Mouse (Mus musculus): ENCODE data around the gene Cyp11a1.

Cyp11a1 gene

GRCm38 (mm10) chr9:57972776-57973439 lies 33.3 kb upstream of the Cyp11a1 start:
- no peak for DNase-seq (ENCODE audit: low read depth, low spot score)

- DNase-seq (ENCODE audit: low read depth, low spot score), result no peak
Observed at GRCm38 (mm10) chr9:57973440-57974066, 32.7 kb upstream of the Cyp11a1 start.

- DNase-seq (ENCODE audit: low read depth, low spot score), result no peak
Observed at GRCm38 (mm10) chr9:57974221-57974620, 32.0 kb upstream of the Cyp11a1 start.

- DNase-seq (ENCODE audit: low read depth, low spot score), result no peak
Observed at GRCm38 (mm10) chr9:57975200-57975821, 30.9 kb upstream of the Cyp11a1 start.

- no peak for DNase-seq (ENCODE audit: low read depth, low spot score)
Observed at GRCm38 (mm10) chr9:57978025-57978424, 28.2 kb upstream of the Cyp11a1 start.

- no peak for DNase-seq (ENCODE audit: low read depth, low spot score)
Observed at GRCm38 (mm10) chr9:57978858-57979257, 27.4 kb upstream of the Cyp11a1 start.

- no peak for DNase-seq (ENCODE audit: low read depth, low spot score)
Observed at GRCm38 (mm10) chr9:57980570-57980969, 25.6 kb upstream of the Cyp11a1 start.

GRCm38 (mm10) chr9:57985304-57985703 lies 20.9 kb upstream of the Cyp11a1 start:
- no peak for DNase-seq (ENCODE audit: low read depth, low spot score)

GRCm38 (mm10) chr9:57986293-57986692 lies 19.9 kb upstream of the Cyp11a1 start:
- DNase-seq (ENCODE audit: low read depth, low spot score), result no peak

- no peak for DNase-seq (ENCODE audit: low read depth, low spot score)
Observed at GRCm38 (mm10) chr9:57988098-57988497, 18.1 kb upstream of the Cyp11a1 start.

- no peak for DNase-seq (ENCODE audit: low read depth, low spot score)
Observed at GRCm38 (mm10) chr9:57989309-57989708, 16.9 kb upstream of the Cyp11a1 start.

GRCm38 (mm10) chr9:57990438-57991110 lies 15.6 kb upstream of the Cyp11a1 start:
- DNase-seq (ENCODE audit: low read depth, low spot score), result peak; percentile 12

GRCm38 (mm10) chr9:57992060-57992459 lies 14.2 kb upstream of the Cyp11a1 start:
- no peak for DNase-seq (ENCODE audit: low read depth, low spot score)

- DNase-seq (ENCODE audit: low read depth, low spot score), result no peak
Observed at GRCm38 (mm10) chr9:57992781-57993591, 13.2 kb upstream of the Cyp11a1 start.

GRCm38 (mm10) chr9:57995282-57995681 lies 10.9 kb upstream of the Cyp11a1 start:
- no peak for DNase-seq (ENCODE audit: low read depth, low spot score)

GRCm38 (mm10) chr9:57997511-57998031 lies 8.6 kb upstream of the Cyp11a1 start:
- no peak for DNase-seq (ENCODE audit: low read depth, low spot score)

- DNase-seq (ENCODE audit: low read depth, low spot score), result peak; percentile 36
Observed at GRCm38 (mm10) chr9:57998032-57998659, 8.1 kb upstream of the Cyp11a1 start.

GRCm38 (mm10) chr9:57998685-57999084 lies 7.5 kb upstream of the Cyp11a1 start:
- DNase-seq (ENCODE audit: low read depth, low spot score), result no peak

- DNase-seq (ENCODE audit: low read depth, low spot score), result no peak
Observed at GRCm38 (mm10) chr9:57999676-58000075, 6.5 kb upstream of the Cyp11a1 start.

- no peak for DNase-seq (ENCODE audit: low read depth, low spot score)
Observed at GRCm38 (mm10) chr9:58003272-58003671, 2.9 kb upstream of the Cyp11a1 start.

Data from c-Kit-negative CD71-positive TER-119-positive erythroid progenitor cells, embryonic 14.5 days (primary cell).